Mouse (Mus musculus): ENCODE measurements at regions not wholly inside any gene's neighbourhood (a gene's known extent, or its start where the extent isn't known, plus 50 kb on each side); places are given as distances from the start of the nearest gene placed in this dataset.
"Not testable (repeated sequence)": the region's sequence is repeated elsewhere in the genome, so short reads cannot be mapped to it uniquely, and the experiment has no call there.

DNA sequence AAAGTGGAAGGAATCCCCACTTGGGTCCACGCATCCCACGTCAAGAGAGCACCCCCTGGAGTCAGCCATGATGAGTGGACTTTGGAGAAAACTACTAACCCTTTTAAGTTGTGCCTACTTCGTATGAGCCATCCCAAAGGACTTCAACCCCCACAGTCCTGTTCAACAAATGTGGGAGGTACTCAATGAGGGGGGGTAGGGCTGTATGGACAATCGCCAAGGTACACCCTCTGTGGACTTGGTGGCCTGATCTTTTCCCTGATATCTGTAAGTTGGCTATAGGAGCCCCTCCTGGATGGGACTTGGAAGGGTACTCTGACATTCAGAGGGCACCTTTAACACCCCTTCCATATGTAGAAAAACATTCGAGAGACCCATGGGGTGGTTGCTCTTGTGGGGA is 256.5 kb upstream of the Olfr161 start:
- not testable (repeated sequence) for H3K9ac ChIP-seq; ATAC-seq (ENCODE audit: insufficient read depth); H3K4me1 ChIP-seq (ENCODE audit: insufficient read depth); H3K4me3 ChIP-seq (ENCODE audit: low read depth, low read length); DNase-seq; H3K27me3 ChIP-seq (ENCODE audit: insufficient read depth, low read length); H3K4me2 ChIP-seq; H3K27ac ChIP-seq (ENCODE audit: low read depth); H3K9me3 ChIP-seq (ENCODE audit: low read depth, low read length); H3K36me3 ChIP-seq (ENCODE audit: insufficient read depth)
- 83% methylated on average over 5 of the region's 5 CpGs for WGBS

DNA sequence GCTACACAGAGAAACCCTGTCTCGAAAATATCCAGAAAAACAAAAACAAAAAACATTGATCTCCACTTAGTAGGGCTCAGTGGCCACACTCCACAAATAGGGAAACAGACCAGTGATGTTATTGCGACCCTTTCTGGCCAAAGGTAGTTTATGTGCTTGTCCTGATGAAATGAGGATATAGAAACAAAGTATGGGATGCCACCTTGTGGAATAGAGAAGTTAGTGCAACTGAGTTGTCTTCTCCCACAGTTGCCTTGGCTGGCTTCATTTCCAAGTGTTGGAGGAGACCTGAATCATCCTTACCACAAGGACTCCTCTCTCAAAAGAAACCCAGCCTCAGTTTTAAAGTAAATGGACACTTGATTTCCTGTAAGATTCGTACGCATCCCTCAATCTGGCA is 247.5 kb upstream of the Olfr161 start:
- not testable (repeated sequence) for H3K4me3 ChIP-seq (ENCODE audit: low read depth, low read length); H3K27me3 ChIP-seq (ENCODE audit: insufficient read depth, low read length); H3K4me2 ChIP-seq; H3K4me1 ChIP-seq (ENCODE audit: insufficient read depth); H3K9me3 ChIP-seq (ENCODE audit: low read depth, low read length); H3K36me3 ChIP-seq (ENCODE audit: insufficient read depth); H3K9ac ChIP-seq; H3K27ac ChIP-seq (ENCODE audit: low read depth); ATAC-seq (ENCODE audit: insufficient read depth); DNase-seq
- 25% methylated on average over 4 of the region's 4 CpGs for WGBS

DNA sequence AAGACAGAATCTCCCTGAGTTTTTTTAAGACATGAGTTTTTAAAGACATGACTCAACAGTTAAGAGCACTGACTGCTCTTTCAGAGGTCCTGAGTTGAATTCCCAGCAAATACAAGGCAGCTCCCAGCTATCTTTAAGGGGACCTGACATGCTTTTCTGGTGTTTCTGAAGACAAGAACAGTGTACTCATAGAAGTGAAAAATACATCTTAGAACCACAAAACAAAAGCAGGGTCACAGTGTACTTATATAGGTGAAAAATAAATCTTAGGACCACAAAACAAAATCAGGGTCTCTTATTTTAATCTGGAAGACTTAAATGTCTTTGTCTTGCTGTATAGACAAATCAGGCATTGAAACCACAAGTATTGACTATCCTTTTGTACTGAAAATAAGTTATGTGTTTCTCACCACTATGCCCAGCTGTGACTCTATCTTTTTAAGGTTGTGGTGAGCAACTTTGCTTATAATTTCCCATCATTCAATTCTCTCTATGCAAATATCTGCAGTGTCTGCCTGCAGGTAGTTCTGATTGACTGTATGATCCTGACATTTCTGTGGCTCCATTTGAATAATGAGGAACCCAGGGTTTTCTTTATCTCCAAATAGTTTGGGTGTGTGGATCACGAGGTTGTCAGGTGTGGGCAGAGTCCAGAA is 246.0 kb upstream of the Olfr161 start:
- H3K27me3 ChIP-seq (ENCODE audit: insufficient read depth, low read length); H3K27ac ChIP-seq (ENCODE audit: low read depth); H3K36me3 ChIP-seq (ENCODE audit: insufficient read depth); H3K4me3 ChIP-seq (ENCODE audit: low read depth, low read length); ATAC-seq (ENCODE audit: insufficient read depth); H3K4me1 ChIP-seq (ENCODE audit: insufficient read depth); H3K9ac ChIP-seq; H3K9me3 ChIP-seq (ENCODE audit: low read depth, low read length); H3K4me2 ChIP-seq; DNase-seq: not testable (repeated sequence)
- WGBS, result no CpG with 5 or more reads among the region's 1 CpGs

DNA sequence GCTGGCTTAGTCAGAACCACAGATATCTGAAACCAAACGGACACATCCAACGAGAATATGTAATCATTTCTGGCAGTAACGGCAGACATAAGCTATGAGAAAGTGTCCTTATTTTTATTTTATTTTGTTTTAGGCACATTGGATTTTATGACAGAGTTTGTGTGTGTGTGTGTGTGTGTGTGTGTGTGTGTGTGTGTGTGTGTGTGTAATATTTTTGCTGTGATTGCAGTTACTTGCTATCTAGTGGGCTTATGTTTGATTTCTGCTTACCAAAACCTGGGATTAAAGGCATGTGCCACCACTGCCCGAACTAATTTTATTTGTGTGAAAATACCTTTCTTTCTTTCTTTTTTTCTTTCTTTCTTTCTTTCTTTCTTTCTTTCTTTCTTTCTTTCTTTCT is 241.5 kb upstream of the Olfr161 start:
- H3K9me3 ChIP-seq (ENCODE audit: low read depth, low read length); H3K4me3 ChIP-seq (ENCODE audit: low read depth, low read length); H3K4me2 ChIP-seq; H3K27me3 ChIP-seq (ENCODE audit: insufficient read depth, low read length); ATAC-seq (ENCODE audit: insufficient read depth); DNase-seq; H3K27ac ChIP-seq (ENCODE audit: low read depth); H3K36me3 ChIP-seq (ENCODE audit: insufficient read depth); H3K9ac ChIP-seq; H3K4me1 ChIP-seq (ENCODE audit: insufficient read depth): not testable (repeated sequence)
- 78% methylated on average over 1 of the region's 4 CpGs for WGBS

DNA sequence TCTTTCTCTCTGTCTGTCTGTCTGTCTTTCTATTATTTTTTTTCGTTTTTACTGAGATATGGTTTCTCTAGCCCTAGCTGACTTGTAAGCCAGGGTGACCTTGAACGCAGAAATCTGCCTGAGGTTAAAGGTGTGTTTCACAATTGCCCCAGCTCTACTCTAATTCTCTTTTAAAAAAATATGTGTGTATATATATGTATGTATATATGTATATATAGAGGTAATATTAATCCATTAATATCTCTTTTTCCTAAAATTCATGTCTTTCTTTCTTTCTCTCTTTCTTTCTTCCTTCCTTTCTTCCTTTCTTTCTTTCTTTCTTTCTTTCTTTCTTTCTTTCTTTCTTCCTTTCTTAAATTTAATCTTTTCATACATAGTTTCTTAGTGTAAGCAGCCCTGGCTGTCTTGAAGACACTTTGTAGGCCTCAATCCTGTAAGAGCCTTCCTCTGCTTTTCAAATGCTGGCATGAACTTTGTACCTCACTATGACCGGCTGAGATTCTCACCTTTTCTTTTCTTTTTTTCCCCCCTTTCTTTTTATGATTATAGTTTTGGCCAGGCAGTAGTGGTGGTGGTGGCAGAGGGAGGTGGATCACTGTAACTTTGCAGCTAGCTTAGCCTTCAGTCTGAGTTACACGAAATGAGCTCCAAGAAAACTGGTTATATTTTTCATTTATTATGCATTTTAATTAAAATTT is 240.8 kb upstream of the Olfr161 start:
- H3K9ac ChIP-seq; H3K4me1 ChIP-seq (ENCODE audit: insufficient read depth); DNase-seq; H3K4me3 ChIP-seq (ENCODE audit: low read depth, low read length); H3K27ac ChIP-seq (ENCODE audit: low read depth); H3K36me3 ChIP-seq (ENCODE audit: insufficient read depth); H3K9me3 ChIP-seq (ENCODE audit: low read depth, low read length); H3K27me3 ChIP-seq (ENCODE audit: insufficient read depth, low read length); H3K4me2 ChIP-seq: not testable (repeated sequence)
- WGBS, result 45% methylated on average over 2 of the region's 4 CpGs
- peak; percentile 21; the same call in 1 of the 2 replicates for ATAC-seq (ENCODE audit: insufficient read depth)

DNA sequence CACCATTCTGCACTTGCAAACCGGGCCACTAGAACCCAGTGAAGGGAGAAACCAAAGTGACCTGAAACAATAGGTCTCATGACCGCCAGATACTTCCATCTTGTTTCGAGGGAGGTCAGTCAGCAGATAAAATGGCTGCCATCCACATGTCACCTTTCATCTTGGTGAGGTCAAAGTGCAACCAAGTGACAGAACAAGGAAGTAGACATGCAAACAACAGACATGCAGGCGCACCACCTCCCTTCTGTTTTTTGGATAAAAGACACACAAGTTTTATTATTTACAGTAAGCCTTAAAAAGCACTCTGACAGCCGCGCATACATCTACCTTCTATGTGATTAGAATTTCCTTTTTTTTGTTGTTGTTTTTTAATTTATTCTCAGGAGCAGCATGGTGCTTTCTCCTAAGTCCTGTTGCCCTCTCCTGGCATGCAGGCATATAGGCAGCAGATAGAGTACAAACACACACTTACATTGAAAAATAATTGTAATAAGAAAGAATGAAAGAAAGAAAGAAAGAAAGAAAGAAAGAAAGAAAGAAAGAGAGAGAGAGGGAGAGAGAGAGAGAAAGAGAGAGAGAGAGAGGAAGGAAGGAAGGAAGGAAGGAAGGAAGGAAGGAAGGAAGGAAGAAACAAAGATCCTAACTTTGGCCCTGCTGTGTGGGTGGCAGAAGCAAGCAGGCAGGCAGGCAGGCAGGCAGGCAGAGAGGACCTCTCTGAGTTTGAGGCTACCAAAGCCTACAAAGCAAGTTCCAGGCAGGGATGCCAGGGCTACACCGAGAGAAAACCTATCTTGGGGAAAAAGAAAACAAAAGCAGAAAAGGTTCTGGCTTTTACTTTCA is 240.0 kb upstream of the Olfr161 start:
- DNase-seq, result peak; percentile 42
- not testable (repeated sequence) for H3K4me2 ChIP-seq; H3K4me3 ChIP-seq (ENCODE audit: low read depth, low read length); H3K9me3 ChIP-seq (ENCODE audit: low read depth, low read length); H3K36me3 ChIP-seq (ENCODE audit: insufficient read depth); H3K4me1 ChIP-seq (ENCODE audit: insufficient read depth); H3K9ac ChIP-seq; H3K27me3 ChIP-seq (ENCODE audit: insufficient read depth, low read length); H3K27ac ChIP-seq (ENCODE audit: low read depth)
- peak; percentile 89 for ATAC-seq (ENCODE audit: insufficient read depth)
- WGBS, result 84% methylated on average over 5 of the region's 7 CpGs

DNA sequence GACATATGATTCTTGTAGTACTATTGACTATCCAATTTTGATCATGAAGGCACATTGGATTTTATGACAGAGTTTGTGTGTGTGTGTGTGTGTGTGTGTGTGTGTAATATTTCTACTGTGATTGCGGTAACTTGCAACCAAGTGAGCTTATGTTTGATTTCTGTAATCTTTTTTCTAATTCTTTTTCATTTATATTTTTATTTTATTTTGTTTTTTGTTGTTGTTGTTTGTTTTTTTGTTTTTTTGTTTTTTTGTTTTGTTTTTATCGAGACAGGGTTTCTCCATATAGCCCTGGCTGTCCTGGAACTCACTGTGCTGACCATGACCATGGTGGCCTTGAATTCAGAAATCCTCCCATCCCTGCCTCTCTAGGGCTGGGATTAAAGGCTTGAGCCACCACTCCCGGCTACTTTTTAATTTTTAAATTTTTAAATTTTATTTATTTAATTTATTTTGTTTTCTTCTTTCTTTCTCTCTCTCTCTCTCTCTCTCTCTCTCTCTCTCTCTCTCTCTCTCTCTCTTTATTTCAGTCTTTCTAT is 239.3 kb upstream of the Olfr161 start:
- 0 out of 2 replicates have a peak, but pooled peaks have one; percentile 60 for ATAC-seq (ENCODE audit: insufficient read depth)
- not testable (repeated sequence) for H3K9ac ChIP-seq; H3K4me1 ChIP-seq (ENCODE audit: insufficient read depth); H3K27ac ChIP-seq (ENCODE audit: low read depth); H3K9me3 ChIP-seq (ENCODE audit: low read depth, low read length); H3K27me3 ChIP-seq (ENCODE audit: insufficient read depth, low read length); H3K4me2 ChIP-seq; H3K4me3 ChIP-seq (ENCODE audit: low read depth, low read length); H3K36me3 ChIP-seq (ENCODE audit: insufficient read depth); DNase-seq
- 73% methylated on average over 3 of the region's 3 CpGs for WGBS

All from lung, embryonic 14.5 days (tissue).